Mouse (Mus musculus): ENCODE data around the gene Olfr926.
"Not testable (repeated sequence)": the region's sequence is repeated elsewhere in the genome, so short reads cannot be mapped to it uniquely, and the experiment has no call there.

The Olfr926 gene

GRCm38 (mm10) chr9:38876826-38877225 is at the start of gene Olfr926:
Olfr926 (plus strand) TSS chr9:38877126.
- no peak for DNase-seq (ENCODE audit: extremely low read depth, low read depth)

GRCm38 (mm10) chr9:38833027-38833426 is 43.9 kb upstream of the Olfr926 start:
- DNase-seq (ENCODE audit: extremely low read depth, low read depth), result no peak

GRCm38 (mm10) chr9:38844149-38844548 is 32.8 kb upstream of the Olfr926 start, which contains the start of gene Olfr924:
Olfr924 (plus strand) TSS chr9:38844449.
- no peak for DNase-seq (ENCODE audit: extremely low read depth, low read depth)

GRCm38 (mm10) chr9:38854760-38855159 is 22.2 kb upstream of the Olfr926 start, which contains the start of gene Olfr26:
Olfr26 (plus strand) TSS chr9:38855060.
- no peak for DNase-seq (ENCODE audit: extremely low read depth, low read depth)

GRCm38 (mm10) chr9:38874880-38875279 is 2.0 kb upstream of the Olfr926 start:
- DNase-seq (ENCODE audit: extremely low read depth, low read depth), result not testable (repeated sequence)

All from MEL-GATA-1-ER (cell line).